In genomic region chr1:168078746-168079393, GRCm38 (mm10) we compare ENCODE assay signal across 25 mouse cellular contexts.
"Had no signal": no experiment of that assay in that cellular context is flagged by ENCODE, and none has a peak within 500 bp of the region (broad histone marks: within the 10 kb centered on the region; RNA-seq: fewer than 3 reads in every experiment).

No protein-coding gene starts in this region.

- H3K27me3 ChIP-seq: heart, embryonic 13.5 days; heart, embryonic 15.5 days; hindbrain, embryonic 13.5 days; hindbrain, embryonic 15.5 days; kidney, embryonic 15.5 days; liver, embryonic 13.5 days; liver, embryonic 15.5 days had no signal

- H3K4me1 ChIP-seq: heart, embryonic 13.5 days; heart, embryonic 15.5 days; hindbrain, embryonic 13.5 days; hindbrain, embryonic 15.5 days; kidney, embryonic 15.5 days; liver, embryonic 13.5 days; liver, embryonic 15.5 days had no signal

- DNase-seq: gastrocnemius, postnatal 14 days; gastrocnemius, postnatal 36 days; heart, adult 18-20 months; heart, postnatal 14 days; heart, postnatal 36 days; kidney, adult 11 months; kidney, adult 2 months; kidney, adult 9 months; kidney, postnatal 14 days; kidney, postnatal 36 days; layer of hippocampus, adult 9-11 months; layer of hippocampus, postnatal 36 days; liver; liver, embryonic 13.5 days; liver, postnatal 0 days had no signal

- H3K4me3 ChIP-seq: heart, embryonic 13.5 days; heart, embryonic 15.5 days; hindbrain, embryonic 13.5 days; hindbrain, embryonic 15.5 days; kidney, embryonic 15.5 days; limb, embryonic 10.5 days; limb, embryonic 12.5 days; liver, embryonic 13.5 days; liver, embryonic 15.5 days had no signal

- H3K27ac ChIP-seq: heart, embryonic 13.5 days; heart, embryonic 15.5 days; hindbrain, embryonic 13.5 days; hindbrain, embryonic 15.5 days; hindbrain, postnatal 0 days; kidney, embryonic 15.5 days; kidney, postnatal 0 days; limb, embryonic 10.5 days; limb, embryonic 12.5 days; liver, embryonic 13.5 days; liver, embryonic 15.5 days had no signal

- H3K9ac ChIP-seq: heart, embryonic 13.5 days; heart, embryonic 15.5 days; hindbrain, embryonic 13.5 days; hindbrain, embryonic 15.5 days; kidney, embryonic 15.5 days; limb, embryonic 12.5 days; liver, embryonic 13.5 days; liver, embryonic 15.5 days; liver, postnatal 0 days had no signal

- H3K36me3 ChIP-seq: heart, embryonic 13.5 days; heart, embryonic 15.5 days; hindbrain, embryonic 13.5 days; hindbrain, embryonic 15.5 days; kidney, embryonic 15.5 days; limb, embryonic 10.5 days; limb, embryonic 12.5 days; liver, embryonic 13.5 days; liver, embryonic 15.5 days had no signal
